Mouse (Mus musculus): ENCODE data around the gene Srgap2.
A peak's percentile ranks its signal among the peaks of the same experiment; 100 is the strongest.
"Not testable (repeated sequence)": the region's sequence is repeated elsewhere in the genome, so short reads cannot be mapped to it uniquely, and the experiment has no call there.

Gene Srgap2

GRCm38 (mm10) chr1:131279456-131279776, 247.7 kb downstream of the Srgap2 start, which contains the start of gene Ikbke:
Gene Ikbke, minus strand, starts transcription at chr1:131279606.
- no peak for DNase-seq

DNA sequence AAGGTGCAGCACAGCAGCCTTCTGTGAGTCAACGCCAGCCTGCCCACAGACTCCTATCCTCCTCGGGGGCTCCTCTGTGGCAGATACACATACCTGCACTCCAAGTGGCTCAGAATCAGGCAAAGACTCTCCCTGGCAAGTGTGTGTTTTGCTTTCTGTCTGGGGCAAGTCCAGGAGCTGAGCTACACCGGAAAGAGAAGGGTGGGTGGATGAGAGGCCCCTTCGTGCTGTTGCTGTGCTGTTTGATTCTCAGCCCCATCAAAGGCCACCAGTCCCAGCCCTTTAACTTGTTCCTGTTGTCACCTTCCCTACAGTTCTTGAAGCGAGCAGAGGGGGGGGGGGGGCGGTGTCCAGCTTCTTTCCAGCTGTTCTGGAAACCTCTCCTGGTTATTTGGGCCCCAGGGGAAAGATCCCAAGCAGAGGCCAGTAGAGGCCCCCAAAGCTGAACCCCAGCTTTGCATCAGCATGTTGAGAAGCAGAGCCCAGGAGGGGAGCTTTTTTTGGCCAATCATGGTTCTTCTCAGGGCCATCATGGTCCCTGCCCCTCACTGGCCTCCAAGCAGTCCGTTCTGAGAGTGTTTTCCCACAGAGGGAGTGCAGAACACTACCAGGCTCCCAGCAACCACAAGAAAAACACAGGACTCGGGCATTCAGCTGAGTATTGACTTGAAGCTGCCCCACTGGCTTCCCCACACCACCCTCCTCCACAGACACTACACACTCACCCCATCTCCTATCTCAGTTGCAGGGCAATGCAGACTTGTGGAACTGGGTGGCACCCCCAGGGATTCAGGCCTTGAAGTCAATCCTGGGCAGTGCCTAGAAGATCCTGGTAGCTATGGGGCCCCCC, 248.3 kb downstream of the Srgap2 start:
- DNase-seq = no peak

DNA sequence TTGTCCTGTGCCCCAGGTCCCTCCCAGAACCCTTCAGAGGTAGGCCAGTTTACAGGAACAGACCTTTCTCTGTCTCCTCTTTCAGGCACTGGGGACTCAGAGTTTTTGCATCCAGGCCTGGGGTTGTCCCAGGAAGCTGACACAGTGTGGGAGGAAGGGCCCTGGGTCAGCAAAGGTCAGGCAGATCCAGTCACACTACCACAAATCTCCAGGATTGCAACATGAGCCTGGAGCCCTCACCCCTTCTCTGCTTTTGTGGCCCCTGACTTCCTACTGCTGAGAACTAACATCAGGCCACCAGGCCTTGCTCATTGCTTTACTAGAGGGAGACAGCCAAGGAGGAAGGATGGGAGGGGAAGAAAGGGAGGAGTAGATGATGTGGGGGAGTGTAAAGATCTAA, 250.3 kb downstream of the Srgap2 start:
- DNase-seq = peak; percentile 46

DNA sequence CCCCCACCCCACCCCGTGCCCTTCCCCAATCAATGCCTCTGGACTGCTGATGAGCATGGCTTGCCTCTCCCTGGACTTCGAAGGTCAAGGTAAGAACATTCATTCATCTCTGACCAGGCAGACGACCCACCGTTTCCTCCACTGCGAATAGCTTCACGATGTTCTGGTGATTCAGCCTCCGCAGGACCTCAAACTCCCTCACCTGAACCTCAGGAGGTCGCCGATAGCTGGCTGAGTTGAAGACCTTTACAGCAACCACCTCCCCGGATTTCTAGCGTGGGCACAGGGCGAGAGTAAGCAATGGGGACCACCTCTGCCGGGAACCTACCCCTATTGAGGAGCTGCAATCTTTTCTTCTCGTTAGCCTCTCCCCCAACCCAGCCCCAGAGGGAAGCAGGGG, 251.6 kb downstream of the Srgap2 start:
- DNase-seq = no peak

DNA sequence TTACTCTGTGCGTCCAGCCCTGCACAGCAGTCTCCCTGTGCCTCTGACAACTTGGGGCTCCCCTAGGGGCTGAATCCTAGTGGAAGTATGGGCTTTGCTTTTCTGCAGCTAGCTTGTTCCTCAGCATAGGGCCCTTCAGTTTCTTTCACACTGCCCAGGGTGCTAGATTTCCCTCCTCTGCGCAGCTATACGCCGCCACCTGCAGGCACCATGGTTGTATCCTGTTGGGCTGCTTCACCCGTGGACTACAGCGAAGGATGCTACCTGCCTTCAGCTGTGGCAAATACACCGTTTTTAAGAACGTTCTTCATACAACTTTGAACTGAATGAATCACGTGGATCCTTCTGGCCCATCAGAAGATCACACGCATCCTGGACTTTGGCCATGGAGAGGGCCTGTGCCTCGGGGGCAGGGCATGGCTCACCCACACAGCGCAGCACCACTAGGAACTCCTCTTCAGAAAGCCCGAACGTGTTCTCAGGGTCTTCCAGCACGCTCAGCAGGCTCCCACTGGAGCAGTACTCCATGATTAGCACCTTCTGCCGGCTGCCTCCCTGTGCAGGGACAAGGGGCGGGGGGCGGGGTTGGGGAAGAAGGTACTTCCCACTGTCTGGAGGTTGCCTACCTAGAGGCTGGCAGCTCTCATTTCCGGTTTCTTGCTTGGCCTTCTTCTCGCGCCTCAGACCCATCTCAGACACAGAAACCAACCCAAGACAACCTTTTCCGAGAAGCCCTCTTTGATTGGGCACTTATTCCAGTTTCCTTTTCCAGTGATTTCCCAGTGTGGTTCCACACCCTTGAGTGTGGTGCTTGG, 252.2 kb downstream of the Srgap2 start:
- DNase-seq = peak; percentile 23

GRCm38 (mm10) chr1:131269797-131270578, 257.2 kb downstream of the Srgap2 start:
- peak; percentile 72 for DNase-seq

- no peak for DNase-seq
These were observed 258.4 kb downstream of the Srgap2 start for GRCm38 (mm10) chr1:131268776-131269175.

GRCm38 (mm10) chr1:131263905-131264304, 263.2 kb downstream of the Srgap2 start:
- no peak for DNase-seq

DNA sequence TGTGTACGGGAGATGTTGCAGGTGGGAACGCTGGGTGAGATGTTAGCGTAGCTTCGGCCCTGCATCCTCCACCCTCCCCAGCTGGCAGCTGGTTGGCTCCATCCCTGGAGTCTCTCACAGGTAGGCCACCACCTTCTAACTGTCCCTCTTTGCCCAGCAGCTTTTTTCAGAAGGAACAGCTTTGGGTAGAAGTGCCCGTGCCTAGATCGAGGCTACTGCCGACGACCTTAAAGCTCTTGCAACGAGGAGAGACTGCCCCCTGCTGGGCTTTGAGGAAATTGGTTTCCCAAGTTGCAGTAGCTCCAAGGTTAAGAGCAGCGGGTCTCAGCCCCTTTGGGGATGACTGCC, 266.9 kb downstream of the Srgap2 start:
- DNase-seq = peak; percentile 71

GRCm38 (mm10) chr1:131259632-131260308, 267.4 kb downstream of the Srgap2 start:
- no peak for DNase-seq

DNA sequence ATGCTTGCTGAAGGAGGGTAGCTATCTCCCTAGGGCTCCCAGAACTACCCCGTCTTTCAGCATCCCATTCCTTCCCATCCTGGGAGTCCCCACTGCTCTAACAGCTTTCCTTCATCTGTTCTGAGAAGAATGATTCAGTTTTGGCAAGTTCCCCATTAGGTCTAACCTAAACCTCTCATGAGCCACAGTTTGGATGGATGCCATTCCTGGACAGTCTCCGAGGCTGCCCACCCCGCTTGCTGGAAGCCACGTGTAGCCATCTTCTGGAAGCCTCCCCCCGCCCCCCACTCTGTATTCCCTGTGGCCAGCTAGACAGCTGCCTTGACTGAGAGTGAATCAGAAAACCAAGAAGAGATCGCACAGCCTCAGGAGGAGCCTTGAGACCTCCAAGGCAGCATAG, 269.9 kb downstream of the Srgap2 start:
- no peak for DNase-seq

- not testable (repeated sequence) for DNase-seq
These were observed 274.5 kb downstream of the Srgap2 start for GRCm38 (mm10) chr1:131252516-131253250.

DNA sequence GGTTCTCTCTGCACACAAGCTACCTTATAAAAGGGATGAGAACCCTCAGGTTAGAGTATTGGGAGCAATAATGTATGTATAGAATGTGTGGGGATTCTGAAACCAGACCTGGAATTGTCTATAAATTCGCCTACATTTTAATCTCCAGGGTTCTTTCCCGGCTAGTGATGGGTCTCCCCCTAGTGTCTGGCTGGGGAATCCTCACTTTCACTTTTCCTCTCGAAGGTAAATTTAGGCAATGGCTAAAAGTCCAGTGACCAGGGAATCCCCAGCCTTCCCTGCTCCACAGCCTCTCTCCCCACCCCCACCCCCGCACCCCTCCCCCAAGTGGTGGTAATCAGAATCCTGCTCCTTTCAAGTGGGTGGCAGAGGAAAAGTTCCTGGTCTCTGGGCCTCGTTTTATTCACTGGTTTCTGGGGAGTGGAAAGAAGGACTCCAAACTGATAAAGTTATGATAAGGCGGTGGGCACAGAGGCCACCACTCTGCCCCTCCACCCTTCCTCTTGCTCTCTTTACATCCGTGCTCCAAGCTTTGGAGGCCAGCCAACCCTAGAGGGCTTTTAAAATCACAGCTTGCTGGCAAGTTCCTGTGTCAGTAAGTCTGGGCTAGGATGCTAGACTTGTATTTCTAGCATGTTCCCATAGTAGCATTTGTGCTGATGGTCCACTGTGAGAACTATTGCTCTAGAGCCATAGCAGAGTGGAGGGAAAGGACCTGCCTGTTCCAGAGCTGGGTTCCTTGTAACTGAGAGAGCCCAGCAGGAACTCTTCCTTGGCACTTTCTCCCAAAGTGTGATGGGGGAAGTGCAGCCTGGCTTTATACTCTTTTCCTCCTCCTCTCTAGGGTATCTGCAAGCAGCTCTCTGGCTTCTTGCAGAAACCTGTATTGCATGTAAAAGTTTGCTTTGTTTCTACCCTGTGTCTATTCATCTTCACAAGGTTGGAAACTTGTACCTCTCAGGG, 280.4 kb downstream of the Srgap2 start:
- peak; percentile 39 for DNase-seq

GRCm38 (mm10) chr1:131245926-131246325, 281.2 kb downstream of the Srgap2 start:
- peak; percentile 36 for DNase-seq

DNA sequence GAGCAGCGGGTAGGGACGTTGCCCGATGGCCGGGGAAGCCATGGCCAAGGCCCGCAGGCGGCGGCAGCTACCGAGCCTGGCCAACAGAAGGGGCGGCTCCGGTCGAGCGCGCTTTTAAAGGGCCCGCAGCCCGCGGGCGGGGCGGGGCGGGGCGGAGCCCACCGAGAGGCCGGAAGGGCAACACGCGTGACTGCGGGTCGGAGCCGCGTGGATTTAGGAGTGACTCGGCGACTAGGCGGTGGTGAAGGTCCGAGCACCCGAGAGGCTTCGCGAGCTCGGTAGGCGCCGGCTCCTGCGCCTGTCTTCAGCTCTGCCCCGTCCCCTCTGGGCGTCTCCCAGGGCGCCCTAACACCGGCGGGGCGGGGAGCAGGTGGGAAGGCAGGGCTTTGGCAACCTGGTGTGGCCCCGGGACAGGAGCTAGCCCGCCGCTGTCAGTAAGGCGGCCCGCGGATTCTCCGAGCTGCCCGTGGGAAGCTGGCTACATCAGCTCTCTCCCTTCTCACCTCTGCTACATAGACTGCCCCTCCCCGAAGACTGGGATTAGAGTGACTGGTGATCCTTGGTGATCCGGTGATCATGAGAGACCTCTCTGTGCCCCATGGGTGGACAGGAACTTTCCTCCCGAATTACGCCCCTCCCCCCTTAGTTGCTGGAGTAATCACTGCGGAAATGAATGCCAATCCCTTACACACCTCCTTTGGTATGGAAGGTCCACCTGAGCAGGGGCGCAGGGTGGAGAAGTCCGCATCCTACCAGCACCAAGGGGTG, 281.9 kb downstream of the Srgap2 start, which contains the start of gene Rassf5:
TSS of gene Rassf5 (minus strand) at position 170 of the 768 bp plus-strand sequence.
- peak; percentile 51 for DNase-seq

GRCm38 (mm10) chr1:131244536-131245088, 282.5 kb downstream of the Srgap2 start:
- peak; percentile 11 for DNase-seq

DNA sequence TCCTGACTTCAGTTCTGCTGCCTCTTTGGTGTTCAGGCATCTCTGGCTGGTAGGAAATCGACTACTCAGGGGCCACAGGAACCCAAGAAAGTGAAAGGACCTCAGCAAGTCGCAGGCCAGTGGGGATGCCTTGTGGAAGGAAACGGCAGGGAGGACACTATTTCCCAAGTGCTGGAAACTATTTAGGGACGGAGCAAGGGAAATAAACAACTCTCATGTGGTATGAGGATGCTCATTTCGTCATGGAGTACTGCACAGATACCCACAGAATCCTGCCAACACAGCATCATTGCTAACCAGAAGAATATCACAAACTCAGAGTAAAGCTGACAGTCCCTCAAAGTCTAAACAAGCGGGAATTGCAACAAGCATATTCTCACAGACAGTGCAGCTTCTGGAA, 284.2 kb downstream of the Srgap2 start:
- no peak for DNase-seq

- no peak for DNase-seq
These were observed 287.5 kb downstream of the Srgap2 start for GRCm38 (mm10) chr1:131239576-131240193.

GRCm38 (mm10) chr1:131238931-131239381, 288.2 kb downstream of the Srgap2 start:
- DNase-seq = no peak

Measured in liver (tissue).